Mouse (Mus musculus) urinary bladder, postnatal 25 days (tissue): Measurements from ENCODE around the gene Chmp2a.

ENCODE experiments used
- DNase-seq: peaks from one replicate; pipeline ENCODE4 v3.0.0; 2022; ENCODE audit warnings: low spot score

The Chmp2a gene

GRCm38 (mm10) chr7:13035211-13035855, 726 bp upstream of the Chmp2a start:
- no peak for DNase-seq

- DNase-seq = no peak
These were observed 1.0 kb downstream of the Chmp2a start for GRCm38 (mm10) chr7:13033451-13034147.

GRCm38 (mm10) chr7:13032541-13032940, 2.1 kb downstream of the Chmp2a start:
- DNase-seq = no peak

GRCm38 (mm10) chr7:13031983-13032382, 2.6 kb downstream of the Chmp2a start:
- DNase-seq = no peak

- no peak for DNase-seq
These were observed 3.5 kb downstream of the Chmp2a start for GRCm38 (mm10) chr7:13031069-13031468.

- DNase-seq = no peak
These were observed 5.6 kb downstream of the Chmp2a start for GRCm38 (mm10) chr7:13028986-13029385.

DNA sequence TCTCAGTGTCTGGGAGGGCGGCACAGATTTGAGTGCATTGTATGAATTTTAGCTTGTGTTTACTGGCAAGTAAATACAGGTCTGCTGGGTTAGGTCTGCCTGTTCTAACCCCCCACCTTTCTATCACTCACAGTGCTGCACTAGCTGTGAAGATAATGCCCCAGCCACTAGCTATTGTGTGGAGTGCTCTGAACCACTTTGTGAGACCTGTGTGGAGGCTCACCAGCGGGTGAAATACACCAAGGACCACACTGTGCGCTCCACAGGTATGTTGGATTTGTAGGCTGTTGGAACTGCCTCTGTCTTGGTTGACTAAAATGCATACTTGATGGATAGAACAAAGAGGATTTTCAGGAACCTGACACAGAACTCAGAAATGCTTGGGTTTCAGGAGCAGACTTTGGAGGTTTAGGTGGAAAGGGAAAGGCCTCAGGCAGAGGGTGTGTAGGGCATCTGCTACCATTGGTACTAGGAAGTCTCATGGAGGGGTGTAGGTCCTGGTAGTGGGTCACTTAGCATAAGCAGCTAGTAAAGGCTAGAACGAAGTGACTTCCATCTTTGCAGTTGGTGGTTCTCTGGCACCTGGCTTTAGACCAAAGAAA, 9.0 kb downstream of the Chmp2a start:
- DNase-seq = no peak

DNA sequence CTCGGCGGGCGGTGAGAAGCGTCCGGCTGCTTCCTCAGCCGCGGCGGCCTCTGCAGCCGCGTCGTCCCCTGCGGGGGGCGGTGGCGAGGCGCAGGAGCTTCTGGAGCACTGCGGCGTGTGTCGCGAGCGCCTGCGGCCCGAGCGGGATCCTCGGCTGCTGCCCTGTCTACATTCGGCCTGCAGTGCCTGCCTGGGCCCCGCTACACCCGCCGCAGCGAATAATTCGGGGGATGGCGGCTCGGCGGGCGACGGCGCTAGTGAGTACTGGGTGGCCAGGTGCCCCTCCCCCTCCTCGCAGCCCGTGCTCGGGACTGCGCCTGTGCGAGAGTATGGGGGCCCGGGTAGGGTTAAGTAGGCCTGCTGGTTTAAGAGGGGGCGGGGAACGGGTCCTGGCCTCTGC, 9.8 kb downstream of the Chmp2a start:
- DNase-seq = peak; percentile 72

GRCm38 (mm10) chr7:13023928-13024731, 10.5 kb downstream of the Chmp2a start:
- peak; percentile 95 for DNase-seq

- DNase-seq = peak; percentile 62
These were observed 11.7 kb downstream of the Chmp2a start for GRCm38 (mm10) chr7:13022773-13023535.

DNA sequence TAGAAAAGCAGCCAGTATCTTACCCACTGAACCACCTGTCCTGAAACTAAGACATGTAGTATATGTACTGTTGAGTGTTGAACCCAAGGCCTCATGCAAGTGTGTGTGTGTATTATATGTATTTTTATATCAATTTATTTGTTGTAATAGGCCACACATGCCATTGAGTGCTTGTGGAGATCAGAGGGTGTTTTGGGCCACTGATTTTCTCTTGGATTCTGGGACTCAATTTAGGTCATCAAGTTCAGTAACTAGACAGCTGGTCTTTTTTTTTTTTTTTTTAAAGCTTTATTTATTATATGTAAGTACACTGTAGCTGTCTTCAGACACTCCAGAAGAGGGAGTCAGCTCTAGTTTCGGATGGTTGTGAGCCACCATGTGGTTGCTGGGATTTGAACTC, 19.4 kb downstream of the Chmp2a start:
- DNase-seq = no peak

- DNase-seq = no peak
These were observed 20.2 kb downstream of the Chmp2a start for GRCm38 (mm10) chr7:13014275-13014839.

GRCm38 (mm10) chr7:13013671-13014070, 20.9 kb downstream of the Chmp2a start:
- DNase-seq = no peak

- DNase-seq = no peak
These were observed 24.4 kb downstream of the Chmp2a start, which contains the start of gene Zbtb45 for GRCm38 (mm10) chr7:13010005-13010908. Gene Zbtb45, minus strand, starts transcription at chr7:13010034.

DNA sequence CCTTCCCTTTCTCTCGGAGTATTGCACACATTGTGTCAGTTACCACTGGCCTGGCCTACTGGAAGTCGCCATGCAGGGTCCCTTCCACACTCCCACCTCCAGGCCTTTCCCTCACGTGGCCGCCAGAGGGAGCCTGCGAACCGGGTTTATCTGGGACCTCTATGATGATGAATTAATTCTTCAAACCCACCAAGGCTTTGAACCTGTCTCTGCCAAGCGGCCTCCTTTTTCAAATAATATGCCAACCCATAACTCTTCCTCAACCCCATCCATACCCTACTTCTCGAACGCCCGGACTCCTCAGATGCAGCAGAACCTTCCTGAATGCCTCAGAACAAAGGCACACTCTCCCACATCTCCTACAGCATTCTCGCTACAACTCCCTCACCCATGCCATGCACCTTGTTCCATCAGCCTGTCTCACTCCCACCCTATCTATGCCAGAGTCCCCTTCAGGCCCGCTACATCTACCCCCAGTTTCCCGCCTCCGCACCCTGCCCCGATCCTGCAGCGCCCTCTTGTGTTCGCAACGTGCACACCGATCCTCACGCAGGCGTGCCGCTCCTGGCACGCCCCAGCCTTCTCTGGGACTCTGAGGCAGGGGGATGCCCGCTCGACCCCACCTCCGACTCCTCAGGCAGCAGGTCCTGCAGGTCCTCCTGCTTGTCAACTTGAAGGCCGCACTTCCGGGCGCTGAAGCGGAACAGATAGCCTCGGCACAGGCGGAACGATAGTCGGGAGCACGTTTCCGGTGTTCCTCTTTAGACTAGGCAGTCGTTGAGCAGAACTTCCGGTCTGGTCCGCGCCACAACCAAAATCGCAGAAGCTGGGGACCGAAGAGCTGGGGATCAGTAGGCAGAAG, 25.2 kb downstream of the Chmp2a start:
- DNase-seq = peak; percentile 83

- no peak for DNase-seq
These were observed 27.1 kb downstream of the Chmp2a start for GRCm38 (mm10) chr7:13007341-13008092.

- no peak for DNase-seq
These were observed 28.1 kb downstream of the Chmp2a start for GRCm38 (mm10) chr7:13006531-13006930.

GRCm38 (mm10) chr7:13006011-13006410, 28.6 kb downstream of the Chmp2a start:
- DNase-seq = no peak

DNA sequence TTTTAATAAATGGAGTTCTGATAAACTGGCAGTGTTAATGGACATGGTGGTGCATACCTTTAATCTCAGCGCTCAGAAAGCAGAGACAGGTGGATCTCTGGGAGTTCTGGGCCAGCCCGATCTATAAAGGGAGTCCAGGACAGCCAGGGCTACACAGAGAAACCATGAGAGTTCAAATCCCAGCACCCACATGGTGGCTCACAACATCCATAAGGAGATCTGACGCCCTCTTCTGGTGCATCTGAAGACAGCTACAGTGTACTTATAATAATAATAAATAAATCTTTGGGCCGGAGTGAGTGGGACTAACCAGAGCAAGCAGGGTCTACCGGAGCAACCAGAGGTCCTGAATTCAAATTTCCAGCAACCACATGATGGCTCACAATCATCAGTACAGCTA, 31.2 kb downstream of the Chmp2a start:
- no peak for DNase-seq
